Mouse (Mus musculus) stomach, postnatal 0 days (tissue): ENCODE measurements around the gene Arl8b. TPM values are rescaled to one million over a fixed set of nuclear protein-coding genes. Genes with fewer than 3 reads are reported as not detected.

Experiments used
- ATAC-seq: fragments of 200-750 bp; cut with Nextera tagmentation; 2 replicates; pipeline ENCODE4 v1.8.0; 2017; ENCODE audit not compliant: low FRiP score, low TSS enrichment
- DNase-seq: peaks from one replicate; pipeline ENCODE4 v3.0.0-alpha.2; 2016; ENCODE audit warnings: low spot score
- H3K27ac ChIP-seq: fragments of 300-500 bp; sonication (generic); replicated peaks from 2 replicates; pipeline ENCODE4 v1.5.1; 2014; ENCODE audit warnings: mild to moderate bottlenecking, control low read depth
- H3K27me3 ChIP-seq: fragments of 300-500 bp; sonication (generic); 2 replicates; pipeline ENCODE4 v1.6.1; 2014; ENCODE audit warnings: low read length; ENCODE audit not compliant: control insufficient read depth, insufficient read depth
- H3K36me3 ChIP-seq: fragments of 300-500 bp; sonication (generic); 2 replicates; pipeline ENCODE4 v1.6.1; 2014; ENCODE audit warnings: low read length, mixed read lengths; ENCODE audit not compliant: control insufficient read depth, insufficient read depth
- H3K4me1 ChIP-seq: fragments of 300-500 bp; sonication (generic); replicated peaks from 2 replicates; pipeline ENCODE4 v1.6.1; 2014; ENCODE audit warnings: antibody characterized with exemption; ENCODE audit not compliant: control insufficient read depth, insufficient read depth
- H3K4me2 ChIP-seq: fragments of 300-500 bp; sonication (generic); replicated peaks from 2 replicates; pipeline ENCODE4 v1.6.1; 2014; ENCODE audit warnings: low read depth, mild to moderate bottlenecking, control low read depth, moderate library complexity
- H3K4me3 ChIP-seq: fragments of 300-500 bp; sonication (generic); 2 replicates; pipeline ENCODE4 v1.5.1; 2014; ENCODE audit warnings: low read depth, low read length, control low read depth
- H3K9ac ChIP-seq: fragments of 300-500 bp; sonication (generic); 2 replicates; pipeline ENCODE4 v1.6.1; 2014; ENCODE audit warnings: mild to moderate bottlenecking, low read length, control low read depth, mixed read lengths
- H3K9me3 ChIP-seq: fragments of 300-500 bp; sonication (generic); 2 replicates; pipeline ENCODE4 v1.6.1; 2016; ENCODE audit warnings: low read length; ENCODE audit not compliant: control insufficient read depth
- CTCF ChIP-seq: IDR thresholded peaks from 2 replicates; pipeline ENCODE4 v1.5.1; 2016; ENCODE audit warnings: antibody characterized with exemption, low read depth, mild to moderate bottlenecking, moderate library complexity
- EP300 ChIP-seq: optimal IDR thresholded peaks from 2 replicates; pipeline ENCODE3; 2016; ENCODE audit warnings: antibody characterized with exemption
- WGBS: fragments of 180-500 bp; shearing (Covaris S2); extraction: QIAGEN DNeasy Blood & Tissue Kit; methylation state at CpG from one replicate; pipeline ENCODE4 v1.1.7; 2014; 5-methylcytosine and 5-hydroxymethylcytosine counted together
- polyA plus RNA-seq: library from polyadenylated mRNA; unstranded; fragments of >200 nt; fragmentation: Nextera tagmentation; extraction: Ambion mirVana; gene quantifications from 2 replicates; pipeline ENCODE4 v1.2.1, GENCODE M21; 2015

Gene Arl8b
- polyA plus RNA-seq, 1 experiment from 2014 or later = 57.5 TPM

GRCm38 (mm10) chr6:108827336-108827920 is 44.5 kb downstream of the Arl8b start:
- ATAC-seq (no peak), DNase-seq (no peak)
- Histone ChIP-seq H3K36me3 (peaks cover 12% of the 10 kb centered on the region; the same call in 1 of the 2 replicates), H3K9ac (peak overlapping the region; percentile 59; the same call in 1 of the 2 replicates), H3K4me2 (peak overlapping the region; percentile 77), H3K4me1 (peaks cover 4% of the 10 kb centered on the region), H3K9me3 (no peaks in the 10 kb centered on the region), H3K27me3 (no peaks in the 10 kb centered on the region), H3K4me3 (peak overlapping the region; percentile 99; the same call in 1 of the 2 replicates), H3K27ac (no peak overlapping the region)
- TF ChIP-seq CTCF (no peak), EP300 (no peak)
- WGBS = 28% methylated on average over 5 of the region's 5 CpGs

DNA sequence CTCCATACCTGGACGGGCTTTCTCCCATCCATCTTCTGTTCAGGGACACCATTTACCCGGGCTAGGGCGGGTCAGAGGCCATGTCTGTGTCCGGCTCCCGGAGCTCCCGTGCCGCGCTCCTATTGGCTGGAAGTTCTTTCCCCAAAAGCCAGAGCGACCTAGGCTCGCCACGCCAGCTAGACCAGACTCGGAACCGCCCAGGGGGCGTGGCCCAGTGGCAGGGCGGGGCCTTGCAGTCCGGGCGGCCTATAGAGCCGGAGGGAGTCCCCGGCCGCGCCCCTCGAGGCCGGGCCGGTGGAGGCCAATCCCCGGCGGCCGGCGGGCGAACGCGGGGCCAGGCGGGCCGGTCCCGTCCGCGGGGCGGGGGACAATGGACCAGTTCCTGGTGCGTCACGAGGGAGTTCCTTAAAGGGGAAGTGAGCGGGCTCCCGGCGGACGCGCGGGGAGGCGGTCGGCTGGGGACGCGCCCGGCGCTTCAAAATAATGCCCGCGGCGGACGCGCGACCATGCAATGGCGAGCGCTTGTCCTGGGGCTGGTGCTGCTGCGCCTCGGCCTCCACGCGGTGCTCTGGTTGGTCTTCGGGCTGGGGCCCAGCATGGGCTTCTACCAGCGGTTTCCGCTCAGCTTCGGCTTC is 45.5 kb downstream of the Arl8b start, which contains the start of gene Edem1:
Gene Edem1, plus strand, starts transcription at position 408 of the 635 bp plus-strand sequence.
- Histone ChIP-seq H3K36me3 (0 out of 2 replicates have a peak, but pooled peaks cover 7% of the 10 kb centered on the region), H3K27me3 (no peaks in the 10 kb centered on the region), H3K9me3 (no peaks in the 10 kb centered on the region), H3K4me2 (peak within 1 kb of the TSS; percentile 77), H3K27ac (peak within 1 kb of the TSS; percentile 89), H3K9ac (peak within 1 kb of the TSS; percentile 91), H3K4me3 (peak within 1 kb of the TSS; percentile 99), H3K4me1 (peaks cover 4% of the 10 kb centered on the region)
- TF ChIP-seq CTCF (peak; percentile 16; the same call in 1 of the 2 replicates), EP300 (no peak)
- under 1% methylated on average over 66 of the region's 67 CpGs for WGBS
- DNase-seq = peak; percentile 99
- peak; percentile 100 for ATAC-seq

- no peak for TF ChIP-seq EP300
- TF ChIP-seq CTCF = no peak
- H3K36me3 ChIP-seq = 0 out of 2 replicates have a peak, but pooled peaks cover 3% of the 10 kb centered on the region
- peak overlapping the region; percentile 89 for H3K27ac ChIP-seq
- H3K27me3 ChIP-seq = no peaks in the 10 kb centered on the region
- ATAC-seq (peak; percentile 30), DNase-seq (peak; percentile 52)
- H3K4me1 ChIP-seq = peaks cover 4% of the 10 kb centered on the region
- H3K9me3 ChIP-seq = no peaks in the 10 kb centered on the region
- peak overlapping the region; percentile 99 for H3K4me3 ChIP-seq
- peak overlapping the region; percentile 91 for H3K9ac ChIP-seq
- H3K4me2 ChIP-seq = peak overlapping the region; percentile 77
- WGBS = 0% methylated on average over 46 of the region's 56 CpGs
These were observed 46.0 kb downstream of the Arl8b start for GRCm38 (mm10) chr6:108828872-108829271.

- H3K9ac ChIP-seq = peak overlapping the region; percentile 91
- H3K9me3 ChIP-seq = no peaks in the 10 kb centered on the region
- H3K27ac ChIP-seq = peak overlapping the region; percentile 89
- WGBS = 10% methylated on average over 22 of the region's 22 CpGs
- ATAC-seq (0 out of 2 replicates have a peak, but pooled peaks have one; percentile 13), DNase-seq (peak; percentile 51)
- peak overlapping the region; percentile 99 for H3K4me3 ChIP-seq
- peaks cover 4% of the 10 kb centered on the region for H3K4me1 ChIP-seq
- no peaks in the 10 kb centered on the region for H3K36me3 ChIP-seq
- H3K4me2 ChIP-seq = peak overlapping the region; percentile 77
- no peaks in the 10 kb centered on the region for H3K27me3 ChIP-seq
- TF ChIP-seq EP300 (no peak), CTCF (no peak)
These were observed 46.8 kb downstream of the Arl8b start for GRCm38 (mm10) chr6:108829386-108830370.

- Histone ChIP-seq H3K27ac (no peak overlapping the region), H3K4me1 (peaks cover 4% of the 10 kb centered on the region), H3K27me3 (no peaks in the 10 kb centered on the region), H3K9ac (no peak overlapping the region), H3K36me3 (no peaks in the 10 kb centered on the region), H3K4me2 (peak overlapping the region; percentile 3; the same call in 1 of the 2 replicates), H3K9me3 (no peaks in the 10 kb centered on the region), H3K4me3 (no peak overlapping the region)
- DNase-seq = no peak
- WGBS = 45% methylated on average over 1 of the region's 1 CpGs
- ATAC-seq = no peak
- TF ChIP-seq EP300 (no peak), CTCF (no peak)
These were observed 49.3 kb downstream of the Arl8b start for GRCm38 (mm10) chr6:108832170-108832569.
